Mouse (Mus musculus) embryonic fibroblast, embryonic 13.5 days (primary cell): ENCODE data around the gene Hyal3.

Experiments used
- CTCF ChIP-seq: IDR thresholded peaks from 2 replicates; pipeline ENCODE4 v1.5.1; 2011; ENCODE audit warnings: mild to moderate bottlenecking, control low read depth, low read length, moderate library complexity, borderline replicate concordance; ENCODE audit not compliant: insufficient read depth
- POLR2A ChIP-seq: IDR thresholded peaks from 2 replicates; pipeline ENCODE4 v1.6.1; 2011; ENCODE audit warnings: low read depth, mild to moderate bottlenecking, control low read depth, low read length, moderate library complexity

GRCm38 (mm10) chr9:107551117-107551889 lies 29.3 kb upstream of the Hyal3 start, which contains the start of gene Rassf1:
- TF ChIP-seq CTCF = no peak
- TF ChIP-seq POLR2A = peak; percentile 83
